Mouse (Mus musculus) thymus, postnatal 25 days (tissue): ENCODE measurements around the gene Neurod2.

Source experiments
- DNase-seq: peaks from one replicate; pipeline ENCODE4 v3.0.0; 2022

Neurod2 gene

DNA sequence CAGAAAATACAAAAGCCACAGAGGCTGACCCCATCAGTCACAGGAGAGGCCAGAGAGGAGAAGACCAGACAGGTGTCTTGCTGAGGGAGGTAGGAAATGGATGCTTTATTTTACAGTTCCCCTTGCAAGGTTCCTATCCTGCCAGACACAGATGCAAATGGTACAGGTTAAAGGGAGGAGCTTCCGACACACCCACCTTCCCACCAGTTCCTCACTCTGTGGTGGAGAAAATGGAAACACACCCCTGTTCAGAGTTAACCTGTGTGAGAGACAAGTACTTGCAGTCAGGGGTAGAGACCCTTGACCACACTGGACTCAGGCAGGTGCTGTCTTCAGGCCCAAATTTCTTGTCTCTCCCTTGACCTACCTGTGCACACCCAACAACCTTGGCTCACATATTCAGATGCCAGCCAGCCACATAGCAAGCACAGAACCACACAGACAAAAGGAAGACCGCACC is 1.3 kb upstream of the Neurod2 start:
- no peak for DNase-seq

- DNase-seq = no peak
These were observed 704 bp upstream of the Neurod2 start for GRCm38 (mm10) chr11:98329960-98330744.

DNA sequence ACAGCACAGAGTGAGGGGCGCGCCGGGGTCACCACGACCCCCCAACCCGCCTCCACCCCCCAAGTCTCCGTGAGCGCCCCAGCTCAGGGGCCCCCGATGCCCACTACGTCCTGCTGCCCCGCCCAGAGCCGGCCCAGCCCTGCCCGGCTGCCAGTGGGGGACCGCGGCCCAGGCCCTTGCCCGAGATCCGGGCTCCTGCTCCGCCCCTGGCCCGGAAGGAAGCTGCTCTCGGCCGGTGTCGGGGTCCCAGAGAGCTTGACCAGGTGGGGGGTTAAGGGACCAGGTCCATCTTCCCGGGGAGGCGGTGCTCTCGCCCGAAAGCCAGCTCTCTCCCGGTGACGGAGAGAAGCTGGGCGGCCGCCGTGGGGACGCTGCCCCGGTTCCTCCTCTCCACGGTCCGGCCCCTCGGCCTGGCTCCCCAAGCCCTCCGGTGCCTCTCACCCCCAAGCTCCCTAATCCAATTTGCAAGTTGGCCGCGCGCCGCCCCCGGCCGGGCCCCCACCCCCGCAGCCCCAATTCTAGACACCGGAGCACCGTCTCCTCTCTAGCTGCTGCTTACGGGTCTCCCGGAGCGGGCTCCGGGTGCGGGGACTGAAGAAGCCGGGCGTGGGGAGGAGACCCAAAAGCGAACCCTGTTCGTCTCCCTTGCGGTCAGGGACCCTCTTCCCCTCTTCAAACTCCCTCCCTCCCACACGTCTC is 928 bp downstream of the Neurod2 start:
- DNase-seq = no peak

GRCm38 (mm10) chr11:98328031-98328370 is 1.4 kb downstream of the Neurod2 start:
- DNase-seq = no peak

- DNase-seq = no peak
These were observed 2.1 kb downstream of the Neurod2 start for GRCm38 (mm10) chr11:98327136-98328030.

GRCm38 (mm10) chr11:98326741-98327135 is 2.7 kb downstream of the Neurod2 start:
- DNase-seq = no peak

DNA sequence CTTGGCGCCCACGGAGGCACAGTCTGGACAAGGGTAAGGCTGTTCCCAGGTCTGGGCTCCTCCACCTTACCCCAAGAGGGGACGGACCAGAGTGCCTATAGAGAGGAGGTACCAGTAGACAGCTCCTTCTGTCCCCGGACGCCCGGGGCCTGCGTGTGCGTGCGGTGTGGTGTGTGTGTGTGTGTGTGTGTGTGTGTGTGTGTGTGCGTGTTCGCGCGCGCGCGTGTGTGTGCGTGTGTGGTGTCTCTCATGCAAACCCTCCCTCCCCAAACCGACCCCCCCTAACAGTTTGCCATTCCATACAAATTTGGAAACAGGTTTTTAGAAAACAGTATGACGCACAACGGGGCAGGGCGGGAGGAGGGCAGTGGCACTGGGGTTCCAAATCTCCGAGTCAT is 3.6 kb downstream of the Neurod2 start:
- no peak for DNase-seq

DNA sequence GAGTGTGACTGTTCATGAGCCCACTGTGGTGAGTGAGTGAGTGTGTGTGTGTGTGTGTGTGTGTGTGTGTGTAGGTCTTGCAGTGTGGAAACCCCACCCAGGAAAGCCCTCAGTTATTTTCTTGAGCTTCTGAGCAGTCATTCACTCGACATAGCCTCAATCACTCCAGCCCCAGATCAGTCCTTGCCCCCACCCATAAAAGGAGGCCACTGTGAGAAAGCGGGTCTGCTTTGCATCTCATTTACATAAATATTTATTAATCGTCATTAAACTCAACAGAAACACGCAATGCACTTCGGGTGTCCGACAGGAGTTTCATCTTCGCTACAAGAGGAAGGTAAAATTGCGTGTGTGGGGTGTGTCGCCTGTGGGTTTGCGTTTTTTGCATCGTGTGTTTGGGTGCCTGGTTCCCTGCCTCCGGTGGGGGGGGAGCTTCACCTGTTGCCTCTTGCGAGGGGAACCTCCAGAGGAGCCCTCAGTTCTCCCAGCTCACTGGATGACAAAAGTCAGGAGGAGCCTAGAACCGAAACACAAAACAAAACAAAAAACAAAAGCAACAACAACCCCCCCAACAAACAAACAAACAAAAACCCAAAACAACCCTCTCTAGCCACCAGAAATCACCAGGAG is 4.1 kb downstream of the Neurod2 start:
- no peak for DNase-seq

- DNase-seq = no peak
These were observed 5.5 kb downstream of the Neurod2 start for GRCm38 (mm10) chr11:98323933-98324332.

GRCm38 (mm10) chr11:98323136-98323866 is 6.1 kb downstream of the Neurod2 start:
- DNase-seq = no peak

GRCm38 (mm10) chr11:98322159-98322558 is 7.3 kb downstream of the Neurod2 start:
- no peak for DNase-seq

GRCm38 (mm10) chr11:98321677-98322003 is 7.8 kb downstream of the Neurod2 start:
- no peak for DNase-seq

GRCm38 (mm10) chr11:98320806-98321676 is 8.4 kb downstream of the Neurod2 start:
- DNase-seq = no peak

GRCm38 (mm10) chr11:98320381-98320780 is 9.1 kb downstream of the Neurod2 start:
- DNase-seq = no peak

GRCm38 (mm10) chr11:98319944-98320343 is 9.5 kb downstream of the Neurod2 start:
- DNase-seq = no peak

- no peak for DNase-seq
These were observed 9.9 kb downstream of the Neurod2 start for GRCm38 (mm10) chr11:98319544-98319943.

GRCm38 (mm10) chr11:98319120-98319519 is 10.3 kb downstream of the Neurod2 start:
- no peak for DNase-seq

GRCm38 (mm10) chr11:98318421-98319116 is 10.9 kb downstream of the Neurod2 start:
- DNase-seq = no peak

DNA sequence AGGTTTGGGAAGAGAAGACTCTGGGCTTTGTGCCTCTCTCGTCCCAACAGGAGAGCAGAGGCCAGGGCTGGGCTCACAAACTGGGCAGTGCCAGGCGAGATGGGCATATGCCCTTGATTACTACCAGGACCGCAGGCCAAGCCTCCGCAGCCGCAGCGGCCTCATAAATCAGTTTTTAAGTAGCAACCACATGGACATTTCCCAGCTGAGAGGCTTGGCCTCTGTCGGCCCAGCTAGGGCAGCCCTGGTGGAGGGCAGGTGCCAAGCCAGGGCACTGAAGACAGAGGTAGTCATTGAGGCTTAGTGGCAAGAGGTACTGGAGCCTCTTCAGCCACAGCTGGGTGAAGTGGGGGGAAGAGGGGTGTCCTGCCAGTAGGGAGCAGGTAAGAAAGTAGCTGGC is 12.0 kb downstream of the Neurod2 start:
- no peak for DNase-seq

DNA sequence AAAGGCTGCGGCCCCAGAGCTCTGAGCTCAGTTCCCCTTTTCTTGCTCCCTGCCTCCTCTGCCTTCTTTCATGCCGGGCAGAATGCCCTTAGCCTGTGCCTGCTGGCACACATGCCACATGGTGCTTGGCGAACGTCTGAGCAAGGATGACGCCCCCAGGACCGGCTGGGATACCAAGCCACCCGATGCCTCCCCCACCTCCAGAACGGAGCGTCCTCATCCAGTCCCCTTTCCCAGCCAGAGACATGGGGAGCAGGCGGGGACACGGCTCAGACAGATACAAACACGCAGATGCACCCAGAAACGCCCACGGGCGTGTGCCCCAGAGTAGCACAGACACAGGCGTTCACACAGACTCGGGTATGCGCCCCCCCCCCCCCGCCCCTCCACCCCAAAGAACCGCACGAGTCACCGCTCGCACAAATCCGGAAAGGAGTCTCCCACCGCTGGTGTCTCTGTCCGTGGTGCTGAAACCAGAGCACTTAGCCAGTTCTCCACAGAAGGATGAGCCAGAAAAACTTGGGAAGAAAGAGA is 15.6 kb downstream of the Neurod2 start:
- peak; percentile 38 for DNase-seq
